Mouse (Mus musculus) heart, adult 2 months (tissue): ENCODE results near the gene Enpp7. TPM values are rescaled to one million over a fixed set of nuclear protein-coding genes. Genes with fewer than 3 reads are reported as not detected.

Source experiments
- DNase-seq, 2 experiments: peaks; one replicate each; pipeline ENCODE4 v3.0.0; 2021
- H3K27ac ChIP-seq: fragments of 200-600 bp; 2 replicates; pipeline ENCODE4 v1.8.1; 2022
- H3K27me3 ChIP-seq: fragments of 200-500 bp; 2 replicates; pipeline ENCODE4 v1.6.1; 2012; ENCODE audit warnings: mild to moderate bottlenecking, low read length, inconsistent platforms, mixed read lengths; ENCODE audit not compliant: control insufficient read depth, insufficient read depth
- H3K36me3 ChIP-seq: fragments of 200-500 bp; 2 replicates; pipeline ENCODE4 v1.6.1; 2012; ENCODE audit warnings: low read length, inconsistent platforms; ENCODE audit not compliant: control insufficient read depth, insufficient read depth
- H3K4me1 ChIP-seq: fragments of 200-500 bp; 2 replicates; pipeline ENCODE4 v1.6.1; 2011; ENCODE audit warnings: low read length; ENCODE audit not compliant: control insufficient read depth, insufficient read depth
- H3K4me3 ChIP-seq: fragments of 200-600 bp; 2 replicates; pipeline ENCODE4 v1.8.1; 2022
- H3K79me2 ChIP-seq: fragments of 200-500 bp; replicated peaks from 2 replicates; pipeline ENCODE4 v1.6.1; 2012; ENCODE audit warnings: mild to moderate bottlenecking, inconsistent platforms, low read length, moderate library complexity, mixed read lengths; ENCODE audit not compliant: control insufficient read depth, insufficient read depth
- H3K9ac ChIP-seq: fragments of 200-500 bp; 2 replicates; pipeline ENCODE4 v1.6.1; 2012; ENCODE audit warnings: low read depth, mild to moderate bottlenecking, control low read depth, inconsistent platforms, low read length, mixed read lengths
- CTCF ChIP-seq: fragments of 200-600 bp; IDR thresholded peaks from 2 replicates; pipeline ENCODE4 v1.8.1; 2022; ENCODE audit warnings: antibody characterized with exemption, mild to moderate bottlenecking, moderate library complexity
- EP300 ChIP-seq: fragments of 200-500 bp; IDR thresholded peaks from 2 replicates; pipeline ENCODE4 v1.6.1; 2011; ENCODE audit warnings: low read depth, low read length, control low read depth; ENCODE audit not compliant: insufficient read depth
- POLR2A ChIP-seq: fragments of 200-500 bp; IDR thresholded peaks from 2 replicates; pipeline ENCODE4 v1.6.1; 2011; ENCODE audit warnings: mild to moderate bottlenecking, low read depth, low read length, control low read depth; ENCODE audit not compliant: insufficient read depth
- WGBS: fragments of 180-500 bp; shearing (Covaris S2); methylation state at CpG from one replicate; pipeline ENCODE4 v1.1.7; 2018; 5-methylcytosine and 5-hydroxymethylcytosine counted together
- intact Hi-C: fragments of 180-260 bp; cut with DNase I; formaldehyde crosslinking; loops from one replicate; pipeline ENCODE4 v1.15.1; 2025
- polyA plus RNA-seq: library from polyadenylated mRNA; depleted of rRNA; stranded (reverse); fragments of >200 nt; gene quantifications from 2 replicates; pipeline ENCODE4 v1.2.3, GENCODE M21; 2012
- total RNA-seq, 2 experiments: library from RNA; stranded (reverse); gene quantifications; 2 replicates each; pipeline ENCODE4 v1.2.3; 2021

Gene Enpp7
- total and polyA plus RNA-seq, 3 experiments = not detected

DNA sequence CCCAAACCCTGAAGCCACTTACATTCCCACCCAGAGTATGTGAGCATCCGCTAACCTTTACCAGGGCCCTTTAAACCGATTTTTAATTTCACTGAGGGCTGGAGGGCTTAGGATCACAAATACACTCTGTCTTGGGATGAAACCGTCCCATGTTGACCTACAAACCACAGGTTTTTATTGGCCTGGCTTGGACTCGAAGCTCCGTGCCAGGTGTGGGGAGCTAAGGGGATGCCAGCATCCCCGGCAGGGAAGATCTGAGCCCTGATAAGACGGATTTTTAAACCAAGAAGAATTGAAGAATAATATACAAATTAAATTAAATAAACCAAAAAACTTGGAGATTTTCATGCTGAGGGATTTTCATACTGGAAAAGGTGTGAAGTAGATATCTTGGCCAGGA lies 26.5 kb downstream of the Enpp7 start:
- intact Hi-C loops = no loop called here
- no peak for TF ChIP-seq CTCF
- no peak for TF ChIP-seq POLR2A
- no peak for TF ChIP-seq EP300
- H3K36me3 ChIP-seq = no peaks in the 10 kb centered on the region
- H3K4me1 ChIP-seq = no peaks in the 10 kb centered on the region
- no peaks in the 10 kb centered on the region for H3K27me3 ChIP-seq
- WGBS = 72% methylated on average over 7 of the region's 7 CpGs
- H3K27ac ChIP-seq = no peak overlapping the region
- no peaks in the 10 kb centered on the region for H3K79me2 ChIP-seq
- DNase-seq = no peak
- no peak overlapping the region for H3K9ac ChIP-seq
- no peak overlapping the region for H3K4me3 ChIP-seq

GRCm38 (mm10) chr11:119017506-119017905 lies 29.5 kb downstream of the Enpp7 start:
- Histone ChIP-seq H3K4me3 (no peak overlapping the region), H3K9ac (no peak overlapping the region), H3K79me2 (no peaks in the 10 kb centered on the region), H3K4me1 (no peaks in the 10 kb centered on the region; the same call in 1 of the 2 replicates), H3K27ac (no peak overlapping the region), H3K36me3 (no peaks in the 10 kb centered on the region), H3K27me3 (no peaks in the 10 kb centered on the region)
- WGBS = 86% methylated on average over 7 of the region's 7 CpGs
- intact Hi-C loops = no loop called here
- DNase-seq = no peak
- TF ChIP-seq EP300 (no peak), POLR2A (no peak)

- H3K27me3 ChIP-seq = no peaks in the 10 kb centered on the region
- intact Hi-C loops = no loop called here
- 83% methylated on average over 7 of the region's 7 CpGs for WGBS
- H3K9ac ChIP-seq = no peak overlapping the region
- H3K4me3 ChIP-seq = no peak overlapping the region
- no peaks in the 10 kb centered on the region for H3K79me2 ChIP-seq
- no peak overlapping the region for H3K27ac ChIP-seq
- H3K36me3 ChIP-seq = no peaks in the 10 kb centered on the region
- DNase-seq = no peak
- H3K4me1 ChIP-seq = no peaks in the 10 kb centered on the region; the same call in none of the 2 replicates
- no peak for TF ChIP-seq POLR2A
- TF ChIP-seq CTCF = no peak
- no peak for TF ChIP-seq EP300
Measured at GRCm38 (mm10) chr11:119021180-119021579, 33.2 kb downstream of the Enpp7 start.

DNA sequence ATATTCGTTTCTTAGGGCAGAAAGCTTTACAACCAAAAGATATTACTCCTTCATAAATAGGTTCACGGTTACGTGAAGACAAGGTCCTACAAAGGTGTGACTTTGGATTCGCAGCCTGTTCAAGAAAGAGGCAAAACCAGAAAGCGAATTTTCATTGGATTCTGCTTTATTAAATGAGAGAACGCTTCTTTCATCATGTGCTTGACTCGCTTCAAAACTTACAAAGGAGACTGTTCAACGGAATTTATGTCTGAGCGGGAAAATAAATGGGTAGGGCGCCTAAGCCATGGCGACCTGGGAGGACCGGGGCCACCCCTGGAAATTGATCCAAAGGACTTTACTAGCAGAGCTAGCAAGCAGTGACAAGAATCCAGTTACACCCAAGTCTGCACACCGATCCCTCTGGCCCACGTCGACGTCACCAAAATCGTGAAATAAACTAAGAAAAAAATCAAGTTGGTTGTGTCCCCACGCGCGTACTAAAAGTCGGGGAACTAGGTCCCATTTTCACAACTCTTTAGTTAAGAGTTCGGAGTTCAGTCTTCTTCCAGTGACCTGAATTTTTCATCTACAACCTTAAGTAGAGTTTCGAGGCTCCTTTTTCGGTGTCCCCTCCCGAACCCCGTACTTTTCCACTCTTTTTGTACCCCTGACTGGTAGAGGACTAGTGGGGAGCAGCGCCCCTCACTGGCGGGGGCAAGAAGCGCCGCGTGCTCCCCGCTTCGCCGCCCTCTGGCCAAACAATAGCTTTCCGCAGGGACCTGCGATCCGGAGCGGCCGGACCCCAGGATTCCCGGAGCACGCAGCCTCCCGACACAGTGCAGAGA lies 34.3 kb downstream of the Enpp7 start:
- Histone ChIP-seq H3K36me3 (no peaks in the 10 kb centered on the region), H3K4me1 (peaks cover 5% of the 10 kb centered on the region), H3K79me2 (no peaks in the 10 kb centered on the region), H3K9ac (peak overlapping the region; percentile 9), H3K27ac (peak overlapping the region; percentile 62; the same call in 1 of the 2 replicates), H3K27me3 (no peaks in the 10 kb centered on the region), H3K4me3 (peak overlapping the region; percentile 97)
- DNase-seq = no peak
- intact Hi-C loops = no loop called here
- TF ChIP-seq POLR2A = no peak
- TF ChIP-seq EP300 = no peak
- peak; percentile 77 for TF ChIP-seq CTCF
- WGBS = 8% methylated on average over 42 of the region's 42 CpGs

GRCm38 (mm10) chr11:119022895-119023615 lies 35.1 kb downstream of the Enpp7 start, which contains the start of gene Cbx2:
Gene Cbx2 (plus strand): TSS chr11:119022962.
- Histone ChIP-seq H3K27me3 (no peaks in the 10 kb centered on the region), H3K79me2 (no peaks in the 10 kb centered on the region), H3K27ac (peak within 1 kb of the TSS; percentile 76), H3K4me3 (peak within 1 kb of the TSS; percentile 97), H3K9ac (peak within 1 kb of the TSS; percentile 79), H3K4me1 (peaks cover 5% of the 10 kb centered on the region), H3K36me3 (no peaks in the 10 kb centered on the region)
- WGBS = under 1% methylated on average over 97 of the region's 99 CpGs
- intact Hi-C loops = no loop called here
- DNase-seq = peak; percentile 94
- no peak for TF ChIP-seq EP300
- TF ChIP-seq CTCF = no peak; the same call in 1 of the 2 replicates
- no peak for TF ChIP-seq POLR2A

DNA sequence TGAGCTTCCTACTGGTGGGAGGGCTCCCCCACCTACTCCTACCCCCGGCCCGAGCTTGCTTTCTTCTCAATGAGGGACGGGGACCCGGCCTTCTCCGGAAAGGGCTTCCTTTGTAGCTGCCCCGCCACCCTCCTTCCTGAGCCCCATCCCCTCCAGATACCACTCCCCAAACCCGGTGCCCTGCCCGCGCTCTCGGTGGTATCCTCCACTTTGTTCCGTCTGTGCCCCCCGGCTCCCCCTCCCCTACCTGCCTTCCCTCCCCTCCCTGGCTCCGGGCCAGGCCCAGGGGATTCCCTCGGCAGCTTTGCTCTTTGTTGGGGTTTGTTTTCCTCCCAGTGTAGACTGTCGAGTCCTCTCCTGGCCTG lies 35.6 kb downstream of the Enpp7 start:
- Histone ChIP-seq H3K36me3 (no peaks in the 10 kb centered on the region), H3K9ac (peak overlapping the region; percentile 79), H3K27ac (peak overlapping the region; percentile 76; the same call in 1 of the 2 replicates), H3K79me2 (no peaks in the 10 kb centered on the region), H3K4me1 (peaks cover 5% of the 10 kb centered on the region), H3K4me3 (peak overlapping the region; percentile 97), H3K27me3 (no peaks in the 10 kb centered on the region)
- intact Hi-C loops = no loop called here
- whole genome bisulfite sequencing = 5% methylated on average over 15 of the region's 15 CpGs
- TF ChIP-seq POLR2A = no peak
- TF ChIP-seq CTCF = no peak
- no peak for TF ChIP-seq EP300
- DNase-seq = no peak
